Mouse (Mus musculus) heart, postnatal 0 days (tissue): Measurements from ENCODE around the gene Vkorc1.

Experiments
- CTCF ChIP-seq: IDR thresholded peaks from 2 replicates; pipeline ENCODE4 v1.5.1; 2016; ENCODE audit warnings: antibody characterized with exemption, control low read depth, low read depth
- EP300 ChIP-seq: IDR thresholded peaks from 2 replicates; pipeline ENCODE4 v1.6.1; 2016; ENCODE audit warnings: antibody characterized with exemption, low read depth

DNA sequence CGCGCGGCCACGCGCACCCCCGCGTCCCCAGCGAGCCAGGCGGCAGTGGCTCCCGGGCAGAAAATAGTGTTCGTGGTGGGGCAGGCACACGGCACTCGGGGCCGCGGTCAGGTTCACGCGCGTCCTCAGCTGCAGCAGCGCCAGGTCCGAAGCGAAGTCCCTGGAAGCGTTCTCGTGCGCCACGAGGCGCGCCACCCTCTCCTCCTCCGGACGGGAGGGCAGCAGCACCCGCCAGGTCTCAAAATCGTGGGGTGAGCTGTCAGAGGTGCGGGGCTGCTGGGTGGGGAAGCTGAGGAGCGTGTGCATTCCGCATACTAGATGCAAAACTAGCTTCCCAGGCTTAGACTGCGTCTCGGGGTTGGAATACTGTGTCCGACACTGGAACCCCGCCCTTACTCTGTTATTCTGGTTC lies 40.3 kb upstream of the Vkorc1 start:
- TF ChIP-seq CTCF (no peak), EP300 (no peak)
